Mouse (Mus musculus): ENCODE measurements around the gene Ccdc170. TPM values are rescaled to one million over a fixed set of nuclear protein-coding genes. Genes with fewer than 3 reads are reported as not detected.
"Not testable (repeated sequence)": the region's sequence is repeated elsewhere in the genome, so short reads cannot be mapped to it uniquely, and the experiment has no call there.

Gene Ccdc170
- polyA plus RNA-seq, 1 experiment from 2014 or later, result 0.27 TPM

GRCm38 (mm10) chr10:4599591-4599990, 117.3 kb downstream of the Ccdc170 start:
- no peak for ATAC-seq (ENCODE audit: low read depth)
- Histone ChIP-seq H3K4me3 (ENCODE audit: low read depth, low read length) (no peak overlapping the region), H3K9ac (replicated peaks; ENCODE audit: low read depth, low read length) (no peak overlapping the region), H3K27me3 (ENCODE audit: control insufficient read depth, insufficient read depth, low read length) (no peaks in the 10 kb centered on the region), H3K27ac (ENCODE audit: low read depth, low read length) (no peak overlapping the region), H3K36me3 (ENCODE audit: control insufficient read depth, insufficient read depth, low read length) (no peaks in the 10 kb centered on the region), H3K9me3 (ENCODE audit: control insufficient read depth, low read length) (no peaks in the 10 kb centered on the region), H3K4me1 (ENCODE audit: control insufficient read depth, insufficient read depth, low read length) (no peaks in the 10 kb centered on the region), H3K4me2 (ENCODE audit: low read depth, low read length) (no peak overlapping the region)
- 81% methylated on average over 4 of the region's 4 CpGs for WGBS

DNA sequence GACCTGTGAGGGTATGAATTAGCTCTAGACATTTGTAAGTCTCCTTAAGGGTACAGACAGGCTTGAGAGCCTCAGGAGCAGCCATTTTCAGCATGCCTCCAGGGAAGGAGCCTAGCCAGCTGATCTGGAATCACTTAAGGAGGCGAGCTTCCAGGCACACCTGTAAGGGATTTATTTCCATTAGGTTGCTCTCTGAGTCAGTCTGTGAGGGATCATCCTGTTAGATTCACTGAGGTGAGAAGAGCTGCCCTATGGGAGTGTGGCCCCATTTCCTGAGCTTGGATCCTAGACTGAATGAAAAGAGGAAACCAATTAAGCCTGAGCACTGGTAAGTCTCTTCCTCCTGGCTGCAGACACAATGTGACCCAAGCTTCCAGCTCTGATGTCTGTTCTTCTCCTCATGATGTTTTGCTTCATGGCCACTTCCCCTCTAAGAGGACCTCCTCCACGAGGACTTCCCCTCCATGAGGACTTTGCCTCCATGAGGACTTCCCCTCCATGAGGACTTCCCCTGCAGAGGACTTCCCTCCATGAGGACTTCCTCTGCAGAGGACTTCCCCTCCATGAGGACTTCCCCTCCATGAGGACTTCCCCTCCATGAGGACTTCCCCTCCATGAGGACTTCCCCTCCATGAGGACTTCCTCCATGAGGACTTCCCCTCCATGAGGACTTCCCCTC, 118.6 kb downstream of the Ccdc170 start:
- Histone ChIP-seq H3K9ac (replicated peaks; ENCODE audit: low read depth, low read length) (no peak overlapping the region), H3K9me3 (ENCODE audit: control insufficient read depth, low read length) (no peaks in the 10 kb centered on the region)
- WGBS, result 60% methylated on average over 2 of the region's 2 CpGs

GRCm38 (mm10) chr10:4601612-4602011, 119.3 kb downstream of the Ccdc170 start:
- not testable (repeated sequence) for ATAC-seq (ENCODE audit: low read depth); H3K9ac ChIP-seq (replicated peaks; ENCODE audit: low read depth, low read length); H3K4me1 ChIP-seq (ENCODE audit: control insufficient read depth, insufficient read depth, low read length); H3K27ac ChIP-seq (ENCODE audit: low read depth, low read length); H3K36me3 ChIP-seq (ENCODE audit: control insufficient read depth, insufficient read depth, low read length); H3K4me3 ChIP-seq (ENCODE audit: low read depth, low read length); H3K27me3 ChIP-seq (ENCODE audit: control insufficient read depth, insufficient read depth, low read length); H3K4me2 ChIP-seq (ENCODE audit: low read depth, low read length); H3K9me3 ChIP-seq (ENCODE audit: control insufficient read depth, low read length)

More for the DNA sequence above, 118.6 kb downstream of the Ccdc170 start:
- H3K4me2 ChIP-seq (ENCODE audit: low read depth, low read length), result no peak overlapping the region
- no peak overlapping the region for H3K4me3 ChIP-seq (ENCODE audit: low read depth, low read length)
- no peak for ATAC-seq (ENCODE audit: low read depth)
- no peaks in the 10 kb centered on the region for H3K27me3 ChIP-seq (ENCODE audit: control insufficient read depth, insufficient read depth, low read length)
- H3K36me3 ChIP-seq (ENCODE audit: control insufficient read depth, insufficient read depth, low read length), result no peaks in the 10 kb centered on the region
- no peaks in the 10 kb centered on the region for H3K4me1 ChIP-seq (ENCODE audit: control insufficient read depth, insufficient read depth, low read length)
- H3K27ac ChIP-seq (ENCODE audit: low read depth, low read length), result no peak overlapping the region

- ATAC-seq (ENCODE audit: low read depth), result no peak
- H3K9ac ChIP-seq (replicated peaks; ENCODE audit: low read depth, low read length), result no peak overlapping the region
- no peak overlapping the region for H3K4me3 ChIP-seq (ENCODE audit: low read depth, low read length)
- no peaks in the 10 kb centered on the region for H3K4me1 ChIP-seq (ENCODE audit: control insufficient read depth, insufficient read depth, low read length)
- H3K9me3 ChIP-seq (ENCODE audit: control insufficient read depth, low read length), result no peaks in the 10 kb centered on the region; the same call in 1 of the 2 replicates
- 84% methylated on average over 4 of the region's 4 CpGs for WGBS
- H3K4me2 ChIP-seq (ENCODE audit: low read depth, low read length), result no peak overlapping the region
- H3K27ac ChIP-seq (ENCODE audit: low read depth, low read length), result no peak overlapping the region
- H3K27me3 ChIP-seq (ENCODE audit: control insufficient read depth, insufficient read depth, low read length), result no peaks in the 10 kb centered on the region
- H3K36me3 ChIP-seq (ENCODE audit: control insufficient read depth, insufficient read depth, low read length), result no peaks in the 10 kb centered on the region
Observed at GRCm38 (mm10) chr10:4602466-4602865, 120.2 kb downstream of the Ccdc170 start.

GRCm38 (mm10) chr10:4604527-4605209, 122.4 kb downstream of the Ccdc170 start:
- Histone ChIP-seq H3K4me1 (ENCODE audit: control insufficient read depth, insufficient read depth, low read length) (no peaks in the 10 kb centered on the region), H3K27ac (ENCODE audit: low read depth, low read length) (no peak overlapping the region), H3K4me3 (ENCODE audit: low read depth, low read length) (no peak overlapping the region), H3K4me2 (ENCODE audit: low read depth, low read length) (no peak overlapping the region), H3K27me3 (ENCODE audit: control insufficient read depth, insufficient read depth, low read length) (no peaks in the 10 kb centered on the region), H3K9me3 (ENCODE audit: control insufficient read depth, low read length) (no peaks in the 10 kb centered on the region; the same call in 1 of the 2 replicates), H3K9ac (replicated peaks; ENCODE audit: low read depth, low read length) (no peak overlapping the region), H3K36me3 (ENCODE audit: control insufficient read depth, insufficient read depth, low read length) (no peaks in the 10 kb centered on the region)
- no peak for ATAC-seq (ENCODE audit: low read depth)
- WGBS, result 87% methylated on average over 4 of the region's 4 CpGs

DNA sequence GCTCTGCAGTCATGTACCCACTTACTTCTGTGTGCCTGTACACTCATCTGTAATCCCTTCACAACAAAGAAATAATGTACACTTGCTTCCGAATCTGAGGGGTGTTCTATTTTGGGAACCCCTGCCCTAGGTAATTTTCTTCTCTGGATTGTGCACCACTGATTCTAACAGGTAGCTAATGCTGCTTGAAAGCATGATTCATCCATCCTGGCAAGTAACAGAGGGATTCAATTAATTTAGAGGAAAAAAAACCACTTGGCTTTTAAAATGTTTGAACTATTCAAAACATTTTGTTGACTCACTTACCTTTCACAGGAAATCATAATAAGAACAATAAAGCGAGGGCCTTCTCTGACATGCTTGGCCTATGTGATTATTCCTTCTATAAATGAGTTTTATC, 127.9 kb downstream of the Ccdc170 start:
- H3K4me1 ChIP-seq (ENCODE audit: control insufficient read depth, insufficient read depth, low read length), result no peaks in the 10 kb centered on the region
- H3K9me3 ChIP-seq (ENCODE audit: control insufficient read depth, low read length), result no peaks in the 10 kb centered on the region; the same call in 1 of the 2 replicates
- H3K36me3 ChIP-seq (ENCODE audit: control insufficient read depth, insufficient read depth, low read length), result no peaks in the 10 kb centered on the region
- 97% methylated on average over 2 of the region's 2 CpGs for WGBS
- H3K4me2 ChIP-seq (ENCODE audit: low read depth, low read length), result no peak overlapping the region
- H3K27me3 ChIP-seq (ENCODE audit: control insufficient read depth, insufficient read depth, low read length), result no peaks in the 10 kb centered on the region
- H3K4me3 ChIP-seq (ENCODE audit: low read depth, low read length), result no peak overlapping the region
- H3K27ac ChIP-seq (ENCODE audit: low read depth, low read length), result no peak overlapping the region
- H3K9ac ChIP-seq (replicated peaks; ENCODE audit: low read depth, low read length), result no peak overlapping the region
- ATAC-seq (ENCODE audit: low read depth), result no peak

DNA sequence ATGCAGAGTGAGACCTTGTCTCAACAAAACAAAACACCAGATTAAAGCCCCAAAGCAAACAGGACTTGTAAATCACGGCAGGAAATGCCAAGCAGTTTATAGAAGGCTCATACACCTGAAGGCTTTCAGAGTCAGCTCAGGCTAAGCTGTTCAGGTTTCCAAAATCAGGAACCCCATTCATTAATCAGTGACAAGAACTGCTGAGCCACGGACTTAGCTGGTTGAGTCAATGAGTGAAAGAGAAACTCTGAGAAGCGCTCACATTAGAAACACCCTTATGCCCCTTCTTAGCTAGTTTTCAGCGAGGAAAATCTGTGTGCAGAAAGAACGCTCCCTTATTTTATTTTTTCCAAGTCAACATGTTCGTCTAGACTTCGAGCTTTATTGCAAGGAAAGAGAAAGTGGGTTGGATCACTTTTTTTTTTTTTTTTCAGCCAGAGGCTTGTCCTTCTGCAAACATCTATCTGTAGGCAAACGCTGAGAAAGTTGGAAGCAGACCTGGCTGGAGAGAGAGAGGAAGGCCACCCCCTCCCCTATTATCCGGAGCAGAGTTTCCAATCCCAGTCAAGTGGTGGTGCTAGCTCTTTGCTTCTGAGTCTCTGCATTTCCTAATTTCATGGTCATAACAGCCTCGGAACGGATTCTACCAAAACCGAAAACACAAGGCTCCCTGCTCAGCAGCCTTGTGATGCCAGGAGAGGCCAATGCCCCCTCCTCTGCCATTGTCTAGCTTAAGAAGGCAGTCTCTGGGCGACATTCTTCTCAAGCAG, 129.3 kb downstream of the Ccdc170 start, which contains the start of gene Esr1:
Gene Esr1, plus strand, starts transcription at position 208 of the 770 bp plus-strand sequence.
- Histone ChIP-seq H3K9me3 (ENCODE audit: control insufficient read depth, low read length) (no peaks in the 10 kb centered on the region; the same call in 1 of the 2 replicates), H3K9ac (replicated peaks; ENCODE audit: low read depth, low read length) (no peak within 1 kb of the TSS), H3K4me2 (ENCODE audit: low read depth, low read length) (no peak within 1 kb of the TSS), H3K4me3 (ENCODE audit: low read depth, low read length) (no peak within 1 kb of the TSS), H3K27me3 (ENCODE audit: control insufficient read depth, insufficient read depth, low read length) (no peaks in the 10 kb centered on the region), H3K27ac (ENCODE audit: low read depth, low read length) (no peak within 1 kb of the TSS), H3K36me3 (ENCODE audit: control insufficient read depth, insufficient read depth, low read length) (no peaks in the 10 kb centered on the region), H3K4me1 (ENCODE audit: control insufficient read depth, insufficient read depth, low read length) (no peaks in the 10 kb centered on the region)
- ATAC-seq (ENCODE audit: low read depth), result no peak
- WGBS, result 52% methylated on average over 13 of the region's 13 CpGs
